Mouse (Mus musculus): ENCODE results near the gene Psmb3. TPM values are rescaled to one million over a fixed set of nuclear protein-coding genes. Genes with fewer than 3 reads are reported as not detected.

Gene Psmb3
- polyA plus RNA-seq, 1 experiment from 2014 or later: 475 TPM

DNA sequence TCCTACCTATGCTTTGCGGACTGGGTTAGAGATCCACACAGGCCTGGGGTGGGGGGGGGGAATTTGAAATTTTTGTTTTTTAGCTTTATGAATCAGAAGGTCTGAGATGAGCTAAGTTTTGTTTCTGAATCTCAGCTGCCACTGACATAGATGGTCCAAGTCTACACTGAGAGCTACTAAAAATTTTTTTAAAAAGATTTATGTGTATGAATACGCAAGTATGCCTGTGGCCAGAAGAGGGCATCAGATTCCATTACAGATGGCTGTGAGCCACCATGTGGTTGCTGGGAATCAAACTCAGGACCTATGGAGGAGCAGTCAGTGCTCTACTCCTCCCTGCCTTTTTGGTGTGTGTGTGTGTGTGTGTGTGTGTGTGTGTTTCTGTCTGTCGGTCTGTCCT is 11.2 kb downstream of the Psmb3 start:
- 95% methylated on average over 3 of the region's 3 CpGs for WGBS
- peaks cover 79% of the 10 kb centered on the region for H3K36me3 ChIP-seq
- no peaks in the 10 kb centered on the region for H3K4me1 ChIP-seq
- no peak overlapping the region for H3K4me3 ChIP-seq (replicated peaks)
- no peak for ATAC-seq (replicated peaks; ENCODE audit: low FRiP score)
- H3K27ac ChIP-seq: no peak overlapping the region
- no peak overlapping the region for H3K4me2 ChIP-seq
- H3K27me3 ChIP-seq: no peaks in the 10 kb centered on the region
- H3K9me3 ChIP-seq (replicated peaks): no peaks in the 10 kb centered on the region
- no peak overlapping the region for H3K9ac ChIP-seq

DNA sequence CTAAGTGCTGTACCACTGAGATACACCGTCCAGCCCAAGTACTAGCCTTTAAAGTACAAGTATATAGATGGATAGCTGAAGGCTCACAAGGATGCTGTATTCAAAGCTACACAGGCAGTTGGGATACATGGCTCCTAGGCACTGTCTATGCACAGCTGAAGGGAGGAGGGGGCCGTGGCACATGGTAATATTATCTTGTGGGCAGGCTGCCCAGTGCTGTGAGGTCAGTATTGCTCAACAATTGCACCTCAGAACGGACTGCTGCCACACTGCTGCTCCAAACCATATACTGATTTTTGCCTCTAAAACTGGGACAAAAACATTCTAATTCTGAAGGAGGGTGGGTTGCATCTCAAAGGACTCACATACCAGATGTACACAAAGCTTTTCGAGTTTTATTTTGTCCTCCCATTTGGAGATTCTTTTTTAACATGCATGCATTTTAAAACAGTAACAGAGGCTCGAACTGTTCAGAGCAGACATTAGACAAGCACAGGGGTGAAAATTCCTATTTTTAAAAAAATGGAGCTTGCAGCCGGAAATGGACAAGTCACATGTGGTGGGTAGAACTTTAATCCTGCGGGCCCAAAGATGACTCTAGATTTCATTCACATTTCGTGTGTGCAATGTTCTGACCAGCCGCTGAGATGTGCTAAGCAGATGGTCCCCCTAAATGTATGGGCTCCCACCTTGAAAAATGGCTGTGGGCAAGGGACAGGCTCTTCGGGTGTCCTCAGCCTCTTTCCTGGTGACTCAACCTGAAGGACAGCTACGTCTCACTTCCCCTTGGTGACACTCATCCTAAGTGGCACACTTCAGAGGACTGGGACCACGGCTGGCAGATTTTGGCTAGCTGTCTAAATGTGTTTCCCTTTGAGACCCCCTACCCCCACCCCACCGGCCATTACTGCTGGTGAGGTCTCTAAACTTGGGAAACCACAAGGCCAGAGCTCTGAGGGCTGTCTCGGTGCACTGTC is 11.9 kb downstream of the Psmb3 start:
- 89% methylated on average over 14 of the region's 14 CpGs for WGBS
- ATAC-seq (replicated peaks; ENCODE audit: low FRiP score): no peak
- no peak overlapping the region for H3K27ac ChIP-seq

GRCm38 (mm10) chr11:97716021-97716420 is 12.8 kb downstream of the Psmb3 start:
- no peak overlapping the region for H3K9ac ChIP-seq
- ATAC-seq (replicated peaks; ENCODE audit: low FRiP score): no peak
- H3K27me3 ChIP-seq: no peaks in the 10 kb centered on the region
- H3K36me3 ChIP-seq: peaks cover 90% of the 10 kb centered on the region
- WGBS: 83% methylated on average over 8 of the region's 8 CpGs
- no peaks in the 10 kb centered on the region for H3K9me3 ChIP-seq (replicated peaks)
- no peak overlapping the region for H3K27ac ChIP-seq
- H3K4me2 ChIP-seq: no peak overlapping the region
- no peak overlapping the region for H3K4me3 ChIP-seq (replicated peaks)
- H3K4me1 ChIP-seq: no peaks in the 10 kb centered on the region

More for the DNA sequence above, 11.9 kb downstream of the Psmb3 start:
- Histone ChIP-seq H3K27me3 (no peaks in the 10 kb centered on the region), H3K9me3 (replicated peaks) (no peaks in the 10 kb centered on the region), H3K4me2 (no peak overlapping the region), H3K36me3 (peaks cover 84% of the 10 kb centered on the region), H3K4me1 (no peaks in the 10 kb centered on the region), H3K9ac (no peak overlapping the region), H3K4me3 (replicated peaks) (no peak overlapping the region)

GRCm38 (mm10) chr11:97717369-97718280 is 14.4 kb downstream of the Psmb3 start:
- WGBS: 81% methylated on average over 26 of the region's 26 CpGs
- no peaks in the 10 kb centered on the region for H3K27me3 ChIP-seq
- no peak overlapping the region for H3K4me2 ChIP-seq

GRCm38 (mm10) chr11:97718281-97718860 is 15.2 kb downstream of the Psmb3 start:
- no peak overlapping the region for H3K9ac ChIP-seq
- WGBS: 69% methylated on average over 15 of the region's 15 CpGs
- H3K27ac ChIP-seq: no peak overlapping the region
- H3K27me3 ChIP-seq: no peaks in the 10 kb centered on the region
- peaks cover 89% of the 10 kb centered on the region for H3K36me3 ChIP-seq
- H3K4me3 ChIP-seq (replicated peaks): no peak overlapping the region
- no peaks in the 10 kb centered on the region for H3K9me3 ChIP-seq (replicated peaks)
- peaks cover 5% of the 10 kb centered on the region; the same call in 1 of the 2 replicates for H3K4me1 ChIP-seq
- no peak overlapping the region for H3K4me2 ChIP-seq
- no peak for ATAC-seq (replicated peaks; ENCODE audit: low FRiP score)

More at GRCm38 (mm10) chr11:97717369-97718280, 14.4 kb downstream of the Psmb3 start:
- peaks cover 2% of the 10 kb centered on the region; the same call in 1 of the 2 replicates for H3K4me1 ChIP-seq
- H3K27ac ChIP-seq: no peak overlapping the region
- no peak overlapping the region for H3K9ac ChIP-seq
- H3K9me3 ChIP-seq (replicated peaks): no peaks in the 10 kb centered on the region
- no peak overlapping the region for H3K4me3 ChIP-seq (replicated peaks)
- ATAC-seq (replicated peaks; ENCODE audit: low FRiP score): no peak
- peaks cover 90% of the 10 kb centered on the region for H3K36me3 ChIP-seq

- Histone ChIP-seq H3K4me2 (no peak overlapping the region), H3K4me1 (peaks cover 9% of the 10 kb centered on the region; the same call in 1 of the 2 replicates), H3K36me3 (peaks cover 88% of the 10 kb centered on the region), H3K4me3 (replicated peaks) (no peak overlapping the region), H3K27me3 (no peaks in the 10 kb centered on the region), H3K9me3 (replicated peaks) (no peaks in the 10 kb centered on the region), H3K9ac (no peak overlapping the region), H3K27ac (no peak overlapping the region)
- no peak for ATAC-seq (replicated peaks; ENCODE audit: low FRiP score)
- WGBS: 85% methylated on average over 4 of the region's 4 CpGs
Measured at GRCm38 (mm10) chr11:97719041-97719440, 15.8 kb downstream of the Psmb3 start.

DNA sequence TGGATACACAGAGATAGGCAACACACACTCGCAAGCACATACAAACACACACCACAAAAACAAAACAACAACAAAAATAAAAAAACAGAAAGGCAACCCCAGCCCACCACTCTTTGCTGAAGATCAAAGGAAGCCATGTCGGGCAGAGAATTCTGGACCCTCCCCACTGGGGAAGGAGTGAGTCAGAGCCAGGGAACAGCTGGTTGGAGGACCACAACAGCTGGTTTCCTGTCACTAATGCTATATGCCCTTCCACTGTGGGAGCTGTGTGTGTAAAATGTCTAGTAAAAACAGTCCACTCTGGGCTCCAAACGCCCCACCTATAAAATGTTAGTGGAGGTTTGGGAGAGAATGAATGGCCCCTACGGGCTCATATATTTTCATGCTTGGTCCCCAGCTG is 18.1 kb downstream of the Psmb3 start:
- WGBS: 83% methylated on average over 4 of the region's 4 CpGs
- Histone ChIP-seq H3K4me1 (peaks cover 9% of the 10 kb centered on the region; the same call in 1 of the 2 replicates), H3K36me3 (peaks cover 95% of the 10 kb centered on the region), H3K4me3 (replicated peaks) (no peak overlapping the region), H3K9me3 (replicated peaks) (no peaks in the 10 kb centered on the region), H3K27me3 (no peaks in the 10 kb centered on the region), H3K4me2 (no peak overlapping the region), H3K9ac (no peak overlapping the region), H3K27ac (no peak overlapping the region)
- no peak for ATAC-seq (replicated peaks; ENCODE audit: low FRiP score)

DNA sequence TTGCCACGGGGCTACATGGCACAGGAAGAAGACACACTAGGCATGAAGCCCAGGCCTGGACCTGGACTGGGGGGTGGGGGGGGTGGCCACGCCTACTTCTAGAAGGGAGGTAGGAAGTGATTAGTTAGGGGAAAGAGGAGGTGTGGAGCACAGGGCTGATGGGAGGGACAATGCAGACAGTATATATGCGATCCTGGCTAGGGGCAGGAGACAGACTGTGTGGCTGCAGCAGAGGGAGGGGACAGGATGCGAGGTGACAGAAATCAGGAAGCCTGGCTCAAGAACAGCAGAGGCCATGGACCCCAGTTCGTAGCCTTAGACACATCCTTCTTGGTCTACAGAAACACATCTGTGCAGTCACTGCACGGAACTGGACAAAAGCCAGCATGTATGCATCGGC is 20.5 kb downstream of the Psmb3 start:
- Histone ChIP-seq H3K27ac (peak overlapping the region; percentile 24; the same call in 1 of the 2 replicates), H3K4me3 (replicated peaks) (no peak overlapping the region), H3K4me1 (peaks cover 9% of the 10 kb centered on the region; the same call in 1 of the 2 replicates), H3K9me3 (replicated peaks) (no peaks in the 10 kb centered on the region), H3K27me3 (no peaks in the 10 kb centered on the region), H3K4me2 (no peak overlapping the region), H3K36me3 (peaks cover 97% of the 10 kb centered on the region), H3K9ac (no peak overlapping the region)
- 69% methylated on average over 7 of the region's 7 CpGs for WGBS
- ATAC-seq (replicated peaks; ENCODE audit: low FRiP score): peak; percentile 58; the same call in 1 of the 2 replicates

DNA sequence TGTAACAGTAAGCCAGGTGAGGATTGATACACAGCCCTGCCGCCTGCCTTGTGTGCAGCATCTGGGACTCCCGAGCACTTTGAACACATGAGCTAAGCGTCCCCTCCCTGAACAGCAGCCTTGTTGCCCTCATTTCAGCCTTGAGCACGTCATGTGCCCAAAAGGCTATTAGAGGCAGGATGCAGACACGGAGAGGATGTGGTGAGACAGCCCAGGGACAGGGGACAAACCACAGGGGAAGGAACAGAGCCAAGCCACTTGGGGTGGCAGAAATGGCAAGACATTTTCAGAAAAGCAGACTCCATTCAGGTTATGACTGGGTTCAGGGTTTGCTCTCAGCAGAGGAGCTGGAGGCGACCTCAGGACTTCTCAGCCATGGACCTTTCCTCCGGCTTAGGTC is 25.1 kb downstream of the Psmb3 start:
- ATAC-seq (replicated peaks; ENCODE audit: low FRiP score): no peak
- Histone ChIP-seq H3K9ac (no peak overlapping the region), H3K9me3 (replicated peaks) (no peaks in the 10 kb centered on the region), H3K4me1 (peaks cover 5% of the 10 kb centered on the region; the same call in 1 of the 2 replicates), H3K4me2 (no peak overlapping the region), H3K27ac (no peak overlapping the region), H3K36me3 (peaks cover 90% of the 10 kb centered on the region), H3K27me3 (no peaks in the 10 kb centered on the region), H3K4me3 (replicated peaks) (no peak overlapping the region)
- WGBS: 62% methylated on average over 7 of the region's 7 CpGs

GRCm38 (mm10) chr11:97728730-97729129 is 25.5 kb downstream of the Psmb3 start:
- 76% methylated on average over 7 of the region's 7 CpGs for WGBS
- ATAC-seq (replicated peaks; ENCODE audit: low FRiP score): no peak
- Histone ChIP-seq H3K27ac (no peak overlapping the region), H3K36me3 (peaks cover 86% of the 10 kb centered on the region), H3K4me3 (replicated peaks) (no peak overlapping the region), H3K4me2 (no peak overlapping the region), H3K4me1 (peaks cover 4% of the 10 kb centered on the region), H3K9me3 (replicated peaks) (no peaks in the 10 kb centered on the region), H3K9ac (no peak overlapping the region), H3K27me3 (no peaks in the 10 kb centered on the region)

DNA sequence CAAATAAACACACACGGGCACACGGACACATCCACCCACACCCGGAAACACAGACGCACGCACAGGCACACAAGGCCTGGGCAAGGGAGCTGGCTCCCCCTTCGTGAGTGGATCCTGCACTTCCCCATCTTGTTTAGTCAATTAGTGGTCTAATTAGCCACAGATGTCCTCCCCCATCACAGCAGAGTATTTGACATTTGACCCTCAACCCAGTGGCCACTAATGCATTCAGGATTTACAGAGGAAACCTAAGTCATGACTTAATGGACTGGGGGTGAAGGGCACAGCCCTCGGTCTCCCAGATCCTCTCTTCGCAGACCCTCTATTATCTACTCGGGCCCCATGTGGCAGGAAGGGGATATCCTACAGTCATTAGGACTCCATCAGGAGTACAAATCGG is 30.5 kb downstream of the Psmb3 start:
- no peak overlapping the region for H3K4me2 ChIP-seq
- 0 out of 2 replicates have a peak overlapping the region, but pooled peaks have one; percentile 14 for H3K27ac ChIP-seq
- peaks cover 10% of the 10 kb centered on the region for H3K4me1 ChIP-seq
- H3K9me3 ChIP-seq (replicated peaks): no peaks in the 10 kb centered on the region
- 17% methylated on average over 10 of the region's 10 CpGs for WGBS
- ATAC-seq (replicated peaks; ENCODE audit: low FRiP score): no peak
- no peak overlapping the region for H3K4me3 ChIP-seq (replicated peaks)
- H3K27me3 ChIP-seq: no peaks in the 10 kb centered on the region
- H3K36me3 ChIP-seq: peaks cover 38% of the 10 kb centered on the region
- H3K9ac ChIP-seq: no peak overlapping the region
